Mouse (Mus musculus): ENCODE results near the gene Abcc4.

DNA sequence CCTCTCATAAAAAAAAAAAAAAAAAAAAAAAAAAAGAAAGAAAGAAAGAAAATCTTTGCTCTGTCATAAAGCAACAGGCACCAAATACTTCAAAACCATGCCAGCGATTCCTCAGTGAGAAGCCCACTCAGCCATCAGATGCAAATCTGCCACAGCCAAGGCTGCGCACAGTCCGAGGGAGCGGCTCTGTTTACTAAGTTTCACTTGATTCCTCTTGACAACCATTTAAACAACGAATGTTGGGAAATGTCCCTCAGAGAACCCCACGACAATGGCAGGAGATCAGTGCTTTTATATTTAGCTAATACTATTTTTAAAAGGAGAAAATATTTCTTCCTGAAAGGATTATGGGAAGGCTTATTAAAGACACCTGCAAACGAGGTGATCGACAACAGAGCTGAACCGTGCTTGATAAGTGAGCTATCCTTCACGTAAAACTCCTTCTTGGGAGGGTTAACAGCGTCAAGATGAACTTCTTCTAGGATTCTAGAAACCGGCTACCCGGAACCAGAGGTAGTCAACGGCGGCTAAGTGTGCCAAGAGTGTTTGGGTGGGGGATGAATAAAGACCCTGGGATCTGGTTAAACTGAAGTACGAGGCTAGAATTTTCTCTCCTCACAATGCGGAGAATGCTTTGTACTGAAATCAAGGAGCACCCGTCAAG is 154.8 kb downstream of the Abcc4 start:
- TF ChIP-seq CTCF (IDR thresholded peaks at IDR 0.05; ENCODE audit: borderline replicate concordance, insufficient read depth, low read depth, low read length) (no peak), POLR2A (IDR thresholded peaks at IDR 0.05; ENCODE audit: borderline replicate concordance, insufficient read depth, low read length) (no peak)

Data from cerebellum, adult 2 months (tissue).